Mouse (Mus musculus): ENCODE measurements around the gene Nup214. TPM values are rescaled to one million over a fixed set of nuclear protein-coding genes. Genes with fewer than 3 reads are reported as not detected.

Nup214 gene
- polyA plus RNA-seq, 1 experiment = 42.2 TPM

DNA sequence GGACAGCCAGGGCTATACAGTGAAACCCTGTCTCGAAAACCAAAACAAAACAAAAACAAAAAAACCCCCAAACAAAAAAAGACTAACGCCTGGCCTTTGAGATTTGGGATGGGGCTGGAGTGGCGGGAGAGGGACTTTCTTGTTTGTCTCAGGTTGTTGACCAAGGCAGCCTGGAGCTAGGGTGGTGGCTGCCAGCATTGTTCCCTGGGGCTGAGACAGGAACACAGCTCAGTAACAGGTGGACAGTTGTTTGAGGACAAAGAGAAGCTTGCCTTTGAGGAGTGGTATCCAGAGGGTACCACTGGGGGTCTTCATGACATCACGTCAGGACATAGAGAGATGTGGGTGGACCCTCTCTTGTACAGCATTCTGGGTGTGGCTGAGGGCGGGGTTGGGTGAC is 18.6 kb upstream of the Nup214 start:
- H3K4me3 ChIP-seq (ENCODE audit: insufficient read depth, poor library complexity, severe bottlenecking) = no peak overlapping the region
- peaks cover 3% of the 10 kb centered on the region for H3K36me3 ChIP-seq (ENCODE audit: control insufficient read depth, insufficient read depth)
- no peaks in the 10 kb centered on the region for H3K79me2 ChIP-seq (ENCODE audit: control insufficient read depth, insufficient read depth)
- no peaks in the 10 kb centered on the region for H3K27me3 ChIP-seq (ENCODE audit: control insufficient read depth, insufficient read depth, insufficient read length)
- TF ChIP-seq CEBPB (IDR thresholded peaks at IDR 0.05; ENCODE audit: low read depth) = no peak
- TF ChIP-seq CTCF (IDR thresholded peaks at IDR 0.05; ENCODE audit: control insufficient read depth, insufficient read depth, insufficient read length) = no peak
- TF ChIP-seq MYOD1 (IDR thresholded peaks at IDR 0.05; ENCODE audit: control insufficient read depth, insufficient read length, low read depth) = no peak
- no peak for TF ChIP-seq MYOG (IDR thresholded peaks at IDR 0.05; ENCODE audit: control insufficient read depth, extremely low read depth, insufficient read length)
- no peak for TF ChIP-seq USF1 (IDR thresholded peaks at IDR 0.05; ENCODE audit: low read depth)
- TF ChIP-seq FOSL1 (IDR thresholded peaks at IDR 0.05; ENCODE audit: insufficient read depth, low read length, poor library complexity, severe bottlenecking) = no peak
- TF ChIP-seq MAX (IDR thresholded peaks at IDR 0.05) = no peak
- no peaks in the 10 kb centered on the region for H3K79me3 ChIP-seq (ENCODE audit: low read depth)
- no peak overlapping the region for H3ac ChIP-seq (ENCODE audit: control insufficient read depth, insufficient read length, low read depth)

DNA sequence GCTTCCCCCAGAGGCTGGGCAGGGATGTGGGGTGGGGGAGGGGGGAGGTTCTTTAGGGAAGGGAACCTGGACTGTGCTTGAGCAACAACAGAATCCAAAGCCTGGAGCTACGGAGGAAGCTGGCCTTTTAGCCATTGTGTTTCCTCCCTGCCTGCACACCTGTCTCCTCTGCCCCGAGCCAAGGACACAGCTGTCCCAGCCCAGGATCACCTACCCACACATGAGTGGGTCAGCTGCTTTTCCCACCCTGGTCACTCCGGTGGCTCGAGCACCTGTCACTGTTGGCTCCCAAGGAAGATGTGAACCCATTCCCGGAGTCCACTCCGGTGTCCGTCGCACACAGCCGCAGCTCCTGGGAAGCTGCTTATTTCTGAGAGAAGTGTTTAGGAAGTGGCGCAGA is 17.0 kb upstream of the Nup214 start:
- Histone ChIP-seq H3K79me3 (ENCODE audit: low read depth) (no peaks in the 10 kb centered on the region), H3K79me2 (ENCODE audit: control insufficient read depth, insufficient read depth) (no peaks in the 10 kb centered on the region), H3ac (ENCODE audit: control insufficient read depth, insufficient read length, low read depth) (no peak overlapping the region), H3K27me3 (ENCODE audit: control insufficient read depth, insufficient read depth, insufficient read length) (no peaks in the 10 kb centered on the region), H3K4me3 (ENCODE audit: insufficient read depth, poor library complexity, severe bottlenecking) (no peak overlapping the region), H3K36me3 (ENCODE audit: control insufficient read depth, insufficient read depth) (peaks cover 3% of the 10 kb centered on the region)
- no peak for TF ChIP-seq MAX (IDR thresholded peaks at IDR 0.05)
- no peak for TF ChIP-seq USF1 (IDR thresholded peaks at IDR 0.05; ENCODE audit: low read depth)
- no peak for TF ChIP-seq CTCF (IDR thresholded peaks at IDR 0.05; ENCODE audit: control insufficient read depth, insufficient read depth, insufficient read length)
- TF ChIP-seq CEBPB (IDR thresholded peaks at IDR 0.05; ENCODE audit: low read depth) = no peak
- TF ChIP-seq MYOG (IDR thresholded peaks at IDR 0.05; ENCODE audit: control insufficient read depth, extremely low read depth, insufficient read length) = no peak
- TF ChIP-seq MYOD1 (IDR thresholded peaks at IDR 0.05; ENCODE audit: control insufficient read depth, insufficient read length, low read depth) = no peak
- TF ChIP-seq FOSL1 (IDR thresholded peaks at IDR 0.05; ENCODE audit: insufficient read depth, low read length, poor library complexity, severe bottlenecking) = no peak

DNA sequence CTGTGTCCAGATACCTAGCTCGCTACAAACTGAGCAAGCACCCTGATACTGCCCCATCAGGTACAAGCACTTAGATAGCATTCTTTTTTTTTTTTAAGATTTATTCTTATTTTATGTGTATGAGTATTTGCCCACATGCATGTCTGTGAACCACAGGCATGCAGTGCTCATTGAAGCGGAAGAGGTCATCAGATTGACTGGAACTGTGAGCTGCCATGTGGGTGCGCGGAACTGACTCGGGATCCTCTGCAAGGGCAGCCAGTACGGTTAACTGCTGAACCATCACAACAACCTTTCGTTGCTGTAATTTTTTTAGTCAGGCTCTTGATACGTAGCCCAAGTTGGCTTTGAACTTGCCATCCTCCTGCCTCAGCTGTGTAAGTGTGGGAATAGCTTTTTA is 13.2 kb upstream of the Nup214 start:
- Histone ChIP-seq H3K36me3 (ENCODE audit: control insufficient read depth, insufficient read depth) (peaks cover 3% of the 10 kb centered on the region), H3K79me3 (ENCODE audit: low read depth) (no peaks in the 10 kb centered on the region), H3K79me2 (ENCODE audit: control insufficient read depth, insufficient read depth) (no peaks in the 10 kb centered on the region), H3K4me3 (ENCODE audit: insufficient read depth, poor library complexity, severe bottlenecking) (no peak overlapping the region), H3ac (ENCODE audit: control insufficient read depth, insufficient read length, low read depth) (no peak overlapping the region), H3K27me3 (ENCODE audit: control insufficient read depth, insufficient read depth, insufficient read length) (no peaks in the 10 kb centered on the region)
- TF ChIP-seq FOSL1 (IDR thresholded peaks at IDR 0.05; ENCODE audit: insufficient read depth, low read length, poor library complexity, severe bottlenecking) = no peak
- no peak for TF ChIP-seq USF1 (IDR thresholded peaks at IDR 0.05; ENCODE audit: low read depth)
- no peak for TF ChIP-seq CEBPB (IDR thresholded peaks at IDR 0.05; ENCODE audit: low read depth)
- TF ChIP-seq CTCF (IDR thresholded peaks at IDR 0.05; ENCODE audit: control insufficient read depth, insufficient read depth, insufficient read length) = no peak
- TF ChIP-seq MYOG (IDR thresholded peaks at IDR 0.05; ENCODE audit: control insufficient read depth, extremely low read depth, insufficient read length) = no peak
- no peak for TF ChIP-seq MAX (IDR thresholded peaks at IDR 0.05)

DNA sequence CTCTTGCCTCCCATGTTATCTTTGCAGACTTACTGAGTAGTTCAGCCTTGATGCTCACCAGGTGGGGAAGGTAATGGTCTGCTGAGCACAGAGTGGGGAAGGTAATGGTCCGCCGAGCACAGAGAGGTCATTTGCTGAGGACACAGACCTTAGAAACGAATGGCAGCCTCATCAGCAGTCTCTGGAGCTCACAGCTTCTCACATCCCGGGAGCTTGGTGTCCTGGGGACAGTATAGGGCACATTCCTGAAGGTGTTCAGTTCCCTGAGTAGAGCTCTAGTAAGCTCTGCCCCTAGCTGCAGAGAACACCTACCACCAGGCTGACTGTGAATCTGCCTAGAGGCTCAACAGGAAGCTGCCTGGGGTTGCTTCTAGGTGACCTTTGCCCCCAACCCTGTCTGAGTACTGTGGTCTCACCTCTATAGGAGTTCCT is 12.4 kb upstream of the Nup214 start:
- Histone ChIP-seq H3K36me3 (ENCODE audit: control insufficient read depth, insufficient read depth) (peaks cover 3% of the 10 kb centered on the region), H3K79me3 (ENCODE audit: low read depth) (no peaks in the 10 kb centered on the region), H3ac (ENCODE audit: control insufficient read depth, insufficient read length, low read depth) (no peak overlapping the region), H3K4me3 (ENCODE audit: insufficient read depth, poor library complexity, severe bottlenecking) (no peak overlapping the region), H3K79me2 (ENCODE audit: control insufficient read depth, insufficient read depth) (no peaks in the 10 kb centered on the region), H3K27me3 (ENCODE audit: control insufficient read depth, insufficient read depth, insufficient read length) (no peaks in the 10 kb centered on the region)
- TF ChIP-seq MAX (IDR thresholded peaks at IDR 0.05) (no peak), FOSL1 (IDR thresholded peaks at IDR 0.05; ENCODE audit: insufficient read depth, low read length, poor library complexity, severe bottlenecking) (no peak), CTCF (IDR thresholded peaks at IDR 0.05; ENCODE audit: control insufficient read depth, insufficient read depth, insufficient read length) (no peak), MYOG (IDR thresholded peaks at IDR 0.05; ENCODE audit: control insufficient read depth, extremely low read depth, insufficient read length) (no peak), MYOD1 (IDR thresholded peaks at IDR 0.05; ENCODE audit: control insufficient read depth, insufficient read length, low read depth) (no peak), CEBPB (IDR thresholded peaks at IDR 0.05; ENCODE audit: low read depth) (no peak), USF1 (IDR thresholded peaks at IDR 0.05; ENCODE audit: low read depth) (no peak)

DNA sequence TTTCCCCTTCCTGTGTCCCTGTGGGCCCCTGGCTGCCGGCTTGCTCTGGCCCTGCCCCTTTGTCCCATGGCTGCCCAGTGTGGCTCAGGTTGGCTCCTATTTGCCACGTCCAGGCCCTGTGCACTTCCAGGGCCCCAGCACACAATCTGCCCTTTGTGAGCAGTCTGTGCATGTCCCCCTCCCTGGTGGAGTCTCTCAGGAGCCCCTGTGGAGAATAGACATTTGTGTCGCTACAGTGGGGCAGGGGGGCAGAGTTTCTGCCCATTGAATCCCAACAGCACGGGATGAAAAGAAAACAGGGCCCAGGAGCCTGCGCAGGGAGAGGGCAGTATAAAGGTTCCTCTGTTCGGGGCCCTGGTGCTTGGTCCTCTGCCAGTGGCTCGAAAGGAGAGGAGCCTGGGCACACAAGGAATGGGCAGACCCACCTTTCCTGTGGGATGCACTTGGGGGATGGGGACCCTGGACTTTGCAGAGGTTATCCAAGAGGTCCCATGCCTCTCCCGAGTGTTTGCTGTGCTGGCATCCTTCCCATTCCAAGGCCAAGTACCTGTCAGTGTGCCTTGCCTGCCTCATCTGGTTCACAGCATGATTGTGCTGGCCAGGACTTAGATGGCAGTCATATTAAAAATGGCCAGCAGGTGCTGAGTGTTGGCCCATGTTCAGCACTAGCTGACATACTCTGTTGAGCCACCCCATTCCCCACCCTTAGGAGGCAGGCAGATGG is 11.6 kb upstream of the Nup214 start:
- H3K27me3 ChIP-seq (ENCODE audit: control insufficient read depth, insufficient read depth, insufficient read length) = no peaks in the 10 kb centered on the region
- no peaks in the 10 kb centered on the region for H3K79me3 ChIP-seq (ENCODE audit: low read depth)
- TF ChIP-seq CTCF (IDR thresholded peaks at IDR 0.05; ENCODE audit: control insufficient read depth, insufficient read depth, insufficient read length) (no peak), USF1 (IDR thresholded peaks at IDR 0.05; ENCODE audit: low read depth) (no peak), FOSL1 (IDR thresholded peaks at IDR 0.05; ENCODE audit: insufficient read depth, low read length, poor library complexity, severe bottlenecking) (no peak), MAX (IDR thresholded peaks at IDR 0.05) (no peak), CEBPB (IDR thresholded peaks at IDR 0.05; ENCODE audit: low read depth) (no peak), MYOG (IDR thresholded peaks at IDR 0.05; ENCODE audit: control insufficient read depth, extremely low read depth, insufficient read length) (no peak)
- H3K4me3 ChIP-seq (ENCODE audit: insufficient read depth, poor library complexity, severe bottlenecking) = no peak overlapping the region
- no peak overlapping the region for H3ac ChIP-seq (ENCODE audit: control insufficient read depth, insufficient read length, low read depth)
- H3K79me2 ChIP-seq (ENCODE audit: control insufficient read depth, insufficient read depth) = no peaks in the 10 kb centered on the region
- H3K36me3 ChIP-seq (ENCODE audit: control insufficient read depth, insufficient read depth) = peaks cover 3% of the 10 kb centered on the region
